Mouse (Mus musculus) kidney, embryonic 15.5 days (tissue): ENCODE measurements at regions not wholly inside any gene's neighbourhood (a gene's known extent, or its start where the extent isn't known, plus 50 kb on each side); places are given as distances from the start of the nearest gene placed in this dataset.
A peak's percentile ranks its signal among the peaks of the same experiment; 100 is the strongest.

ENCODE experiments used
- ATAC-seq: fragments of 200-750 bp; cut with Nextera tagmentation; replicated peaks from 2 replicates; pipeline ENCODE4 v1.8.0; 2017; ENCODE audit warnings: moderate TSS enrichment; ENCODE audit not compliant: low FRiP score
- H3K27ac ChIP-seq: fragments of 300-500 bp; sonication (generic); 2 replicates; pipeline ENCODE4 v1.5.1; 2015; ENCODE audit warnings: mild to moderate bottlenecking, inconsistent platforms
- H3K27me3 ChIP-seq: fragments of 300-500 bp; sonication (generic); 2 replicates; pipeline ENCODE4 v1.6.1; 2015; ENCODE audit warnings: inconsistent platforms
- H3K36me3 ChIP-seq: fragments of 300-500 bp; sonication (generic); 2 replicates; pipeline ENCODE4 v1.6.1; 2015; ENCODE audit warnings: inconsistent platforms
- H3K4me1 ChIP-seq: fragments of 300-500 bp; sonication (generic); 2 replicates; pipeline ENCODE4 v1.6.1; 2015; ENCODE audit warnings: inconsistent platforms
- H3K4me2 ChIP-seq: fragments of 300-500 bp; sonication (generic); 2 replicates; pipeline ENCODE4 v1.6.1; 2015; ENCODE audit warnings: moderate library complexity, mild to moderate bottlenecking, inconsistent platforms
- H3K4me3 ChIP-seq: fragments of 300-500 bp; sonication (generic); replicated peaks from 2 replicates; pipeline ENCODE4 v1.5.1; 2015; ENCODE audit warnings: mild to moderate bottlenecking, inconsistent platforms
- H3K9ac ChIP-seq: fragments of 300-500 bp; sonication (generic); 2 replicates; pipeline ENCODE4 v1.6.1; 2015; ENCODE audit warnings: mild to moderate bottlenecking, inconsistent platforms
- H3K9me3 ChIP-seq: fragments of 300-500 bp; sonication (generic); replicated peaks from 2 replicates; pipeline ENCODE4 v1.6.1; 2016; ENCODE audit warnings: inconsistent platforms
- WGBS: fragments of 180-500 bp; shearing (Covaris S2); methylation state at CpG from one replicate; pipeline ENCODE4 v1.1.7; 2015; ENCODE audit warnings: mixed read lengths; 5-methylcytosine and 5-hydroxymethylcytosine counted together

- peak overlapping the region; percentile 17; the same call in 1 of the 2 replicates for H3K4me3 ChIP-seq
- no peaks in the 10 kb centered on the region for H3K36me3 ChIP-seq
- peak; percentile 55; the same call in 1 of the 2 replicates for ATAC-seq
- H3K27ac ChIP-seq = peak overlapping the region; percentile 92
- H3K4me2 ChIP-seq = peak overlapping the region; percentile 80
- no peaks in the 10 kb centered on the region for H3K9me3 ChIP-seq
- peaks cover 47% of the 10 kb centered on the region for H3K4me1 ChIP-seq
- H3K27me3 ChIP-seq = no peaks in the 10 kb centered on the region
- H3K9ac ChIP-seq = no peak overlapping the region
- WGBS = 14% methylated on average over 17 of the region's 17 CpGs
Measured at GRCm38 (mm10) chr17:29438347-29439235, 52.0 kb upstream of the Pim1 start.

- no peak overlapping the region for H3K4me3 ChIP-seq
- peaks cover 53% of the 10 kb centered on the region for H3K4me1 ChIP-seq
- H3K9ac ChIP-seq = no peak overlapping the region
- H3K36me3 ChIP-seq = no peaks in the 10 kb centered on the region
- no peak overlapping the region for H3K4me2 ChIP-seq
- no peaks in the 10 kb centered on the region for H3K27me3 ChIP-seq
- H3K9me3 ChIP-seq = no peaks in the 10 kb centered on the region
- peak overlapping the region; percentile 37; the same call in 1 of the 2 replicates for H3K27ac ChIP-seq
- ATAC-seq = no peak
- WGBS = 72% methylated on average over 4 of the region's 4 CpGs
Measured at GRCm38 (mm10) chr17:29439992-29440391, 50.6 kb upstream of the Pim1 start.

GRCm38 (mm10) chr17:29440490-29440889 lies 50.1 kb upstream of the Pim1 start:
- H3K4me3 ChIP-seq = no peak overlapping the region

More at GRCm38 (mm10) chr17:29440490-29440889, 50.1 kb upstream of the Pim1 start:
- no peaks in the 10 kb centered on the region for H3K9me3 ChIP-seq
- no peak overlapping the region for H3K4me2 ChIP-seq
- no peak overlapping the region for H3K9ac ChIP-seq
- H3K27ac ChIP-seq = peak overlapping the region; percentile 37; the same call in 1 of the 2 replicates
- ATAC-seq = no peak
- H3K27me3 ChIP-seq = no peaks in the 10 kb centered on the region
- peaks cover 57% of the 10 kb centered on the region for H3K4me1 ChIP-seq
- H3K36me3 ChIP-seq = no peaks in the 10 kb centered on the region
